19 mouse cellular contexts compared by ENCODE assay signal in the genomic region with DNA sequence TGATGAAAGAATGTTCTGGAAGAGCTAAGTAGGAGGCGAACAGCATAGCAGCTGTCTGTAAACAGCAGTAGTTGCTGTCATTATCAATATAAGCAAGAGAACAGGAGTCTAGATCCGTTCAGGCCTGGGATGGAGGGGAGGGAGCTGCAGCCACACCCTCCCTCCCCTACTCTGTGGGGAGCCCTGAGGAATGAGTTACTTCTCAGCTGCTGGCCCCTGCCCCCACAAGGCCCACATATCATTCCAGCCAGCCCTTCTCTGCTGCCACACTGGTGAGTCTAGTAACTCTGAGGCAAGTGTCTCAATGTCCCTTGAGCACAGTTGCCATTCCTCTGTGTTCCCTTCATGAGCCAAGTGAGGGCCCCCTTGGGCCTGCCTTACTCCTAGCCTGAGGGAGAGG. TPM values are rescaled to one million over a fixed set of nuclear protein-coding genes. Genes with fewer than 3 reads are reported as not detected.
A peak's percentile ranks its signal among the peaks of the same experiment; 100 is the strongest.
DNase-seq lines count a peak whose midpoint lies in the region; ATAC-seq and TF ChIP-seq lines count a peak whose summit lies in the region.
"Had no signal": no experiment of that assay in that cellular context is flagged by ENCODE, and none has a peak within 500 bp of the region (broad histone marks: within the 10 kb centered on the region; RNA-seq: fewer than 3 reads in every experiment).

No protein-coding gene starts in this region.

- no peak overlapping the region for H3K9ac ChIP-seq in hindbrain, embryonic 16.5 days (ENCODE audit: low read depth, low read length)
- no peak overlapping the region for H3K9ac ChIP-seq in stomach, embryonic 15.5 days
- H3K9ac ChIP-seq in stomach, postnatal 0 days (ENCODE audit: low read length), result no peak overlapping the region
- peak overlapping the region; percentile 65 for H3K9ac ChIP-seq in liver, embryonic 13.5 days
- H3K9ac ChIP-seq: embryonic facial prominence, embryonic 15.5 days; heart, embryonic 13.5 days; neural tube, embryonic 13.5 days had no signal

- H3K27ac ChIP-seq in hindbrain, embryonic 10.5 days, result peak overlapping the region; percentile 64
- no peak overlapping the region for H3K27ac ChIP-seq in hindbrain, embryonic 16.5 days (ENCODE audit: low read depth, low read length)
- no peak overlapping the region for H3K27ac ChIP-seq in stomach, embryonic 15.5 days
- no peak overlapping the region for H3K27ac ChIP-seq in stomach, postnatal 0 days (replicated peaks)
- peak overlapping the region; percentile 93 for H3K27ac ChIP-seq in liver, embryonic 13.5 days
- H3K27ac ChIP-seq: embryonic facial prominence, embryonic 15.5 days; heart, embryonic 13.5 days; layer of hippocampus, adult 2 months; neural tube, embryonic 13.5 days had no signal

- no peak for TF ChIP-seq EP300 in stomach, postnatal 0 days (optimal IDR thresholded peaks at IDR 0.05)

- no peak for TF ChIP-seq CTCF in stomach, postnatal 0 days (IDR thresholded peaks at IDR 0.05; ENCODE audit: low read depth)

- H3K9me3 ChIP-seq in hindbrain, embryonic 10.5 days, result peaks cover 5% of the 10 kb centered on the region
- no peaks in the 10 kb centered on the region; the same call in 1 of the 2 replicates for H3K9me3 ChIP-seq in hindbrain, embryonic 16.5 days (ENCODE audit: control insufficient read depth, low read length)
- H3K9me3 ChIP-seq in stomach, embryonic 15.5 days, result peaks cover 4% of the 10 kb centered on the region; the same call in 1 of the 2 replicates
- H3K9me3 ChIP-seq in stomach, postnatal 0 days (ENCODE audit: control insufficient read depth, low read length), result no peaks in the 10 kb centered on the region
- H3K9me3 ChIP-seq in liver, embryonic 13.5 days (replicated peaks), result 0 out of 2 replicates have a peak, but pooled peaks cover 5% of the 10 kb centered on the region
- H3K9me3 ChIP-seq: embryonic facial prominence, embryonic 15.5 days; neural tube, embryonic 13.5 days had no signal

- no peak for ATAC-seq in hindbrain, embryonic 16.5 days
- ATAC-seq in stomach, embryonic 15.5 days (ENCODE audit: insufficient read depth, low FRiP score, low read depth), result peak; percentile 51; the same call in 1 of the 2 replicates
- ATAC-seq in stomach, postnatal 0 days (ENCODE audit: low FRiP score, low TSS enrichment), result no peak
- ATAC-seq in liver, embryonic 13.5 days (ENCODE audit: low read depth), result peak; percentile 83
- ATAC-seq: forebrain, embryonic 14.5 days; midbrain, embryonic 16.5 days had no signal

- DNase-seq in hindbrain, embryonic 10.5 days (ENCODE audit: low spot score), result no peak
- DNase-seq in stomach, postnatal 0 days (ENCODE audit: low spot score), result no peak
- DNase-seq in liver, embryonic 13.5 days, result peak; percentile 46
- no peak for DNase-seq in gastrocnemius, postnatal 4 days (ENCODE audit: low spot score in 2 of 2)
- no peak for DNase-seq in ovary, postnatal 14 days (ENCODE audit: low spot score)
- DNase-seq in right cerebral cortex, adult 18-20 months, result no peak
- DNase-seq: B cell, adult 2 months; cerebellum, adult 2 months; gastrocnemius, postnatal 10 days; heart, postnatal 4 days; lung, postnatal 36 days had no signal

- no peak overlapping the region for H3K4me2 ChIP-seq in hindbrain, embryonic 16.5 days (ENCODE audit: low read length)
- no peak overlapping the region for H3K4me2 ChIP-seq in stomach, embryonic 15.5 days
- H3K4me2 ChIP-seq in stomach, postnatal 0 days (replicated peaks; ENCODE audit: low read depth), result no peak overlapping the region
- H3K4me2 ChIP-seq in liver, embryonic 13.5 days, result peak overlapping the region; percentile 47
- H3K4me2 ChIP-seq: embryonic facial prominence, embryonic 15.5 days; heart, embryonic 13.5 days; neural tube, embryonic 13.5 days had no signal

- peaks cover 21% of the 10 kb centered on the region for H3K4me1 ChIP-seq in hindbrain, embryonic 10.5 days (replicated peaks)
- H3K4me1 ChIP-seq in hindbrain, embryonic 16.5 days (ENCODE audit: control insufficient read depth, insufficient read depth, low read depth, low read length), result no peaks in the 10 kb centered on the region
- peaks cover 6% of the 10 kb centered on the region; the same call in 1 of the 2 replicates for H3K4me1 ChIP-seq in stomach, embryonic 15.5 days
- no peaks in the 10 kb centered on the region for H3K4me1 ChIP-seq in stomach, postnatal 0 days (replicated peaks; ENCODE audit: control insufficient read depth, insufficient read depth)
- peaks cover 54% of the 10 kb centered on the region for H3K4me1 ChIP-seq in liver, embryonic 13.5 days (replicated peaks)
- H3K4me1 ChIP-seq: embryonic facial prominence, embryonic 15.5 days had no signal

- no peak overlapping the region for H3K4me3 ChIP-seq in hindbrain, embryonic 10.5 days
- H3K4me3 ChIP-seq in hindbrain, embryonic 16.5 days (ENCODE audit: low read length), result no peak overlapping the region
- no peak overlapping the region for H3K4me3 ChIP-seq in stomach, embryonic 15.5 days (replicated peaks)
- no peak overlapping the region for H3K4me3 ChIP-seq in stomach, postnatal 0 days (ENCODE audit: low read depth, low read length)
- H3K4me3 ChIP-seq in liver, embryonic 13.5 days (replicated peaks), result no peak overlapping the region
- H3K4me3 ChIP-seq: embryonic facial prominence, embryonic 15.5 days; heart, embryonic 13.5 days; layer of hippocampus, adult 2 months; neural tube, embryonic 13.5 days had no signal

- 66% methylated on average over 2 of the region's 2 CpGs for WGBS in hindbrain, embryonic 10.5 days
- 61% methylated on average over 2 of the region's 2 CpGs for WGBS in hindbrain, embryonic 16.5 days
- 48% methylated on average over 2 of the region's 2 CpGs for WGBS in stomach, embryonic 15.5 days
- WGBS in stomach, postnatal 0 days, result 43% methylated on average over 2 of the region's 2 CpGs
- WGBS in liver, embryonic 13.5 days (ENCODE audit: insufficient replicate concordance), result 14% methylated on average over 2 of the region's 2 CpGs

- H3K36me3 ChIP-seq in hindbrain, embryonic 10.5 days, result no peaks in the 10 kb centered on the region
- no peaks in the 10 kb centered on the region for H3K36me3 ChIP-seq in hindbrain, embryonic 16.5 days (ENCODE audit: control insufficient read depth, insufficient read depth, low read length)
- no peaks in the 10 kb centered on the region for H3K36me3 ChIP-seq in stomach, embryonic 15.5 days
- H3K36me3 ChIP-seq in stomach, postnatal 0 days (ENCODE audit: control insufficient read depth, insufficient read depth, low read length), result no peaks in the 10 kb centered on the region
- H3K36me3 ChIP-seq in liver, embryonic 13.5 days, result no peaks in the 10 kb centered on the region
- H3K36me3 ChIP-seq: embryonic facial prominence, embryonic 15.5 days; heart, embryonic 13.5 days; neural tube, embryonic 13.5 days had no signal

- no peaks in the 10 kb centered on the region for H3K27me3 ChIP-seq in hindbrain, embryonic 10.5 days (ENCODE audit: insufficient read depth, poor library complexity, severe bottlenecking)
- no peaks in the 10 kb centered on the region for H3K27me3 ChIP-seq in hindbrain, embryonic 16.5 days (replicated peaks; ENCODE audit: control insufficient read depth, insufficient read depth, low read length)
- H3K27me3 ChIP-seq in stomach, embryonic 15.5 days (replicated peaks), result no peaks in the 10 kb centered on the region
- H3K27me3 ChIP-seq in stomach, postnatal 0 days (ENCODE audit: control insufficient read depth, insufficient read depth, low read length), result no peaks in the 10 kb centered on the region
- no peaks in the 10 kb centered on the region for H3K27me3 ChIP-seq in liver, embryonic 13.5 days
- H3K27me3 ChIP-seq: embryonic facial prominence, embryonic 15.5 days; neural tube, embryonic 13.5 days had no signal

RNA-seq across cellular contexts. Expression of a gene that starts 26.2 kb away (rescaled TPM):
- polyA plus RNA-seq in hindbrain, embryonic 10.5 days (2016; fragmentation: Nextera tagmentation; extraction: Ambion mirVana), result 12.1 and 14.5 TPM in 2 replicates
- 23.8 and 25.1 TPM in 2 replicates for polyA plus RNA-seq in hindbrain, embryonic 16.5 days (2015; fragmentation: Nextera tagmentation; extraction: Ambion mirVana)
- 3.3 and 3.6 TPM in 2 replicates for polyA plus RNA-seq in stomach, embryonic 15.5 days (2015; fragmentation: Nextera tagmentation; extraction: Ambion mirVana)
- polyA plus RNA-seq in stomach, postnatal 0 days (2015; fragmentation: Nextera tagmentation; extraction: Ambion mirVana), result 2.6 and 3.5 TPM in 2 replicates
- polyA plus RNA-seq in liver, embryonic 13.5 days (2015; fragmentation: Nextera tagmentation; extraction: Ambion mirVana), result 0.30 and 0.35 TPM in 2 replicates
- total RNA-seq in gastrocnemius, postnatal 4 days (2021), result 1 to 10 TPM; 3.2 to 3.7 TPM

RNA-seq across cellular contexts. Expression of a gene that starts 51.4 kb away (rescaled TPM):
- polyA plus RNA-seq in hindbrain, embryonic 10.5 days (2016; fragmentation: Nextera tagmentation; extraction: Ambion mirVana), result 36.1 and 45.3 TPM in 2 replicates
- polyA plus RNA-seq in hindbrain, embryonic 16.5 days (2015; fragmentation: Nextera tagmentation; extraction: Ambion mirVana), result 29.8 and 33.2 TPM in 2 replicates
- polyA plus RNA-seq in stomach, embryonic 15.5 days (2015; fragmentation: Nextera tagmentation; extraction: Ambion mirVana), result 22.8 and 26.6 TPM in 2 replicates
- 11.3 and 13.9 TPM in 2 replicates for polyA plus RNA-seq in stomach, postnatal 0 days (2015; fragmentation: Nextera tagmentation; extraction: Ambion mirVana)
- 7.1 and 7.3 TPM in 2 replicates for polyA plus RNA-seq in liver, embryonic 13.5 days (2015; fragmentation: Nextera tagmentation; extraction: Ambion mirVana)
- 10 to 100 TPM; 24.7 to 29.8 TPM for total RNA-seq in gastrocnemius, postnatal 4 days (2021)

Comparison
In these comparisons a context has a peak if more than half of its experiments do, and no peak if none do; other contexts are left out.
1. H3K27ac ChIP-seq: peak in hindbrain, embryonic 10.5 days (single experiment) and liver, embryonic 13.5 days (single experiment); none in hindbrain, embryonic 16.5 days (single experiment), stomach, embryonic 15.5 days (single experiment) and stomach, postnatal 0 days (single experiment).
2. ATAC-seq: peak in stomach, embryonic 15.5 days (single experiment) and liver, embryonic 13.5 days (single experiment); none in hindbrain, embryonic 16.5 days (single experiment) and stomach, postnatal 0 days (single experiment).